Mouse (Mus musculus): ENCODE measurements at regions not wholly inside any gene's neighbourhood (a gene's known extent, or its start where the extent isn't known, plus 50 kb on each side); places are given as distances from the start of the nearest gene placed in this dataset.

DNA sequence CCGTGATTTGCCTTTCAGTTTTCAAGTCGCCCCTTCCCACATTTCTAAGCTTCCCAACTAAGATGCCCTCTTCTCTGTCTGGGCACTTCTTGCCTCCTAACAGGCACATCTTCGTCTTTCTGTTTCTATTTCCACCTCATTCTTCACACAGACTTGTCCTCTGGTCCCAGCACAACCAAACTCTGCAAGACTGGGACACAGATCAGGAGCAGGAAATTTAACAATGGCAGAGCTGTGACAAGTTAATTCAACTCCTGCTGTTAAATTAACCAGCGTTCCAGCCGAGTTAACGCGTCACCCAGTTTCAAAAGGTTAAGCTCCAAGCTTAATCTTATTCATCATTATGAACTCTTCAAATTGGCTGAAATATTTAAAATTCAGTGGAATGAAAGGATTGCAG is 200.9 kb downstream of the Grb14 start:
- H3K27me3 ChIP-seq (ENCODE audit: control insufficient read depth, insufficient read depth, low read length): no peaks in the 10 kb centered on the region

GRCm38 (mm10) chr2:64823074-64823473 is 201.7 kb downstream of the Grb14 start:
- no peak overlapping the region for H3K27ac ChIP-seq (replicated peaks)
- TF ChIP-seq CTCF (IDR thresholded peaks at IDR 0.05; ENCODE audit: low read depth) (no peak), EP300 (optimal IDR thresholded peaks at IDR 0.05) (no peak)
- 54% methylated on average over 6 of the region's 6 CpGs for WGBS
- H3K9ac ChIP-seq (ENCODE audit: low read length): no peak overlapping the region
- DNase-seq (ENCODE audit: low spot score) (no peak), ATAC-seq (ENCODE audit: low FRiP score, low TSS enrichment) (no peak)
- H3K27me3 ChIP-seq (ENCODE audit: control insufficient read depth, insufficient read depth, low read length): no peaks in the 10 kb centered on the region
- no peak overlapping the region for H3K4me2 ChIP-seq (replicated peaks; ENCODE audit: low read depth)
- H3K4me3 ChIP-seq (ENCODE audit: low read depth, low read length): no peak overlapping the region
- no peaks in the 10 kb centered on the region for H3K36me3 ChIP-seq (ENCODE audit: control insufficient read depth, insufficient read depth, low read length)
- H3K4me1 ChIP-seq (replicated peaks; ENCODE audit: control insufficient read depth, insufficient read depth): no peaks in the 10 kb centered on the region
- H3K9me3 ChIP-seq (ENCODE audit: control insufficient read depth, low read length): no peaks in the 10 kb centered on the region

More for the DNA sequence above, 200.9 kb downstream of the Grb14 start:
- no peak overlapping the region for H3K27ac ChIP-seq (replicated peaks)
- no peaks in the 10 kb centered on the region for H3K36me3 ChIP-seq (ENCODE audit: control insufficient read depth, insufficient read depth, low read length)
- no peak overlapping the region for H3K4me3 ChIP-seq (ENCODE audit: low read depth, low read length)
- no peaks in the 10 kb centered on the region for H3K9me3 ChIP-seq (ENCODE audit: control insufficient read depth, low read length)
- TF ChIP-seq CTCF (IDR thresholded peaks at IDR 0.05; ENCODE audit: low read depth): no peak
- no peak for TF ChIP-seq EP300 (optimal IDR thresholded peaks at IDR 0.05)
- H3K4me1 ChIP-seq (replicated peaks; ENCODE audit: control insufficient read depth, insufficient read depth): no peaks in the 10 kb centered on the region
- H3K9ac ChIP-seq (ENCODE audit: low read length): no peak overlapping the region
- DNase-seq (ENCODE audit: low spot score): no peak
- no peak overlapping the region for H3K4me2 ChIP-seq (replicated peaks; ENCODE audit: low read depth)
- WGBS: 79% methylated on average over 7 of the region's 7 CpGs
- no peak for ATAC-seq (ENCODE audit: low FRiP score, low TSS enrichment)

DNA sequence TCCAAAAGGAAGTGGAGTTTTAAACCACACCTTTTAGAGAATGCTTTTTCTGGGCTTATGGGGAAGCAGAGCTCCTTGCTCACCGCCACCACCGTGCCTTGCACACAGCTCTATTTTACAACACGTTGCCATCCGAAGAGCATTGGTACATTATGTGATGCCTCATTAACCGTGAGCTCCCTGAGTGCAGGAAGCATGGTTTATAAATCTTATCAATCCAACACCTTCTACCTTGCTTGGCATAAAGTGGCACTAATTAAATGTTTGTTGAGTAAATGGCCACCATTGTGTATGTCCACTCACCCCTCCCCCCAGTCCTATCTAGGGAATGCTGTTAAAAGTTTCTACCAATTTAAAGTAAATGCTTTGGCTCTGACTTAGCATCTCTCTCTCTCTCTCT is 206.6 kb downstream of the Grb14 start:
- 78% methylated on average over 5 of the region's 5 CpGs for WGBS
- Histone ChIP-seq H3K36me3 (ENCODE audit: control insufficient read depth, insufficient read depth, low read length) (no peaks in the 10 kb centered on the region), H3K27me3 (ENCODE audit: control insufficient read depth, insufficient read depth, low read length) (no peaks in the 10 kb centered on the region), H3K9me3 (ENCODE audit: control insufficient read depth, low read length) (no peaks in the 10 kb centered on the region), H3K9ac (ENCODE audit: low read length) (no peak overlapping the region), H3K27ac (replicated peaks) (no peak overlapping the region), H3K4me3 (ENCODE audit: low read depth, low read length) (no peak overlapping the region), H3K4me1 (replicated peaks; ENCODE audit: control insufficient read depth, insufficient read depth) (no peaks in the 10 kb centered on the region), H3K4me2 (replicated peaks; ENCODE audit: low read depth) (no peak overlapping the region)
- DNase-seq (ENCODE audit: low spot score) (no peak), ATAC-seq (ENCODE audit: low FRiP score, low TSS enrichment) (no peak)
- TF ChIP-seq EP300 (optimal IDR thresholded peaks at IDR 0.05) (no peak), CTCF (IDR thresholded peaks at IDR 0.05; ENCODE audit: low read depth) (no peak)
